Mouse (Mus musculus) liver, embryonic 16.5 days (tissue): ENCODE measurements around the gene Ccl5. TPM values are rescaled to one million over a fixed set of nuclear protein-coding genes. Genes with fewer than 3 reads are reported as not detected.
A peak's percentile ranks its signal among the peaks of the same experiment; 100 is the strongest.

Experiments
- ATAC-seq: fragments of 200-750 bp; cut with Nextera tagmentation; 2 replicates; pipeline ENCODE4 v1.8.0; 2017; ENCODE audit warnings: low read depth, mild to moderate bottlenecking, moderate number of reproducible peaks, moderate library complexity
- H3K27ac ChIP-seq: fragments of 300-500 bp; sonication (generic); 2 replicates; pipeline ENCODE4 v1.5.1; 2014; ENCODE audit warnings: mild to moderate bottlenecking, low read length
- H3K27me3 ChIP-seq: fragments of 300-500 bp; sonication (generic); 2 replicates; pipeline ENCODE4 v1.6.1; 2014; ENCODE audit warnings: low read depth, low read length, mixed read lengths; ENCODE audit not compliant: control insufficient read depth, insufficient read depth
- H3K36me3 ChIP-seq: fragments of 300-500 bp; sonication (generic); 2 replicates; pipeline ENCODE4 v1.6.1; 2014; ENCODE audit warnings: mild to moderate bottlenecking; ENCODE audit not compliant: control insufficient read depth, insufficient read depth
- H3K4me1 ChIP-seq: fragments of 300-500 bp; sonication (generic); 2 replicates; pipeline ENCODE4 v1.6.1; 2014; ENCODE audit warnings: low read depth, low read length, mixed read lengths; ENCODE audit not compliant: control insufficient read depth
- H3K4me2 ChIP-seq: fragments of 300-500 bp; sonication (generic); 2 replicates; pipeline ENCODE4 v1.6.1; 2014; ENCODE audit warnings: low read depth, low read length, mixed read lengths
- H3K4me3 ChIP-seq: fragments of 300-500 bp; sonication (generic); 2 replicates; pipeline ENCODE4 v1.5.1; 2014; ENCODE audit warnings: low read depth, mild to moderate bottlenecking, low read length
- H3K9ac ChIP-seq: fragments of 300-500 bp; sonication (generic); 2 replicates; pipeline ENCODE4 v1.6.1; 2014; ENCODE audit warnings: low read depth, low read length
- H3K9me3 ChIP-seq: fragments of 300-500 bp; sonication (generic); replicated peaks from 2 replicates; pipeline ENCODE4 v1.6.1; 2016; ENCODE audit warnings: low read length; ENCODE audit not compliant: control insufficient read depth
- WGBS: fragments of 180-500 bp; shearing (Covaris S2); extraction: QIAGEN DNeasy Blood & Tissue Kit; methylation state at CpG from one replicate; pipeline ENCODE4 v1.1.7; 2014; ENCODE audit not compliant: insufficient replicate concordance; 5-methylcytosine and 5-hydroxymethylcytosine counted together
- polyA plus RNA-seq: library from polyadenylated mRNA; unstranded; fragments of >200 nt; fragmentation: Nextera tagmentation; extraction: Ambion mirVana; gene quantifications from 2 replicates; pipeline ENCODE4 v1.2.1, GENCODE M21; 2015

Ccl5 gene
- 1.2 and 1.7 TPM in 2 replicates for polyA plus RNA-seq

GRCm38 (mm10) chr11:83530360-83530759 is at the start of gene Ccl5:
Ccl5 (minus strand) TSS chr11:83530518.
- Histone ChIP-seq H3K9me3 (no peaks in the 10 kb centered on the region), H3K36me3 (no peaks in the 10 kb centered on the region), H3K27me3 (no peaks in the 10 kb centered on the region), H3K4me1 (no peaks in the 10 kb centered on the region), H3K9ac (no peak within 1 kb of the TSS), H3K4me2 (no peak within 1 kb of the TSS), H3K4me3 (no peak within 1 kb of the TSS), H3K27ac (no peak within 1 kb of the TSS)
- WGBS = 75% methylated on average over 5 of the region's 5 CpGs
- no peak for ATAC-seq

GRCm38 (mm10) chr11:83578999-83579398 is 48.7 kb upstream of the Ccl5 start:
- Histone ChIP-seq H3K27me3 (no peaks in the 10 kb centered on the region), H3K4me2 (no peak overlapping the region), H3K9ac (no peak overlapping the region), H3K36me3 (no peaks in the 10 kb centered on the region; the same call in 1 of the 2 replicates), H3K4me1 (no peaks in the 10 kb centered on the region; the same call in 1 of the 2 replicates), H3K4me3 (no peak overlapping the region), H3K9me3 (no peaks in the 10 kb centered on the region), H3K27ac (no peak overlapping the region)
- ATAC-seq = no peak
- WGBS = 21% methylated on average over 3 of the region's 3 CpGs

- Histone ChIP-seq H3K36me3 (no peaks in the 10 kb centered on the region; the same call in 1 of the 2 replicates), H3K4me3 (peak within 1 kb of the TSS; percentile 31), H3K9ac (0 out of 2 replicates have a peak within 1 kb of the TSS, but pooled peaks have one; percentile 5), H3K27me3 (no peaks in the 10 kb centered on the region), H3K4me2 (peak within 1 kb of the TSS; percentile 37), H3K9me3 (no peaks in the 10 kb centered on the region), H3K27ac (peak within 1 kb of the TSS; percentile 72), H3K4me1 (no peaks in the 10 kb centered on the region; the same call in 1 of the 2 replicates)
- WGBS = 30% methylated on average over 2 of the region's 2 CpGs
- peak; percentile 83 for ATAC-seq
Measured at GRCm38 (mm10) chr11:83578186-83578760, 48.0 kb upstream of the Ccl5 start, which contains the start of gene Ccl9. Ccl9 (minus strand) TSS chr11:83578636.

DNA sequence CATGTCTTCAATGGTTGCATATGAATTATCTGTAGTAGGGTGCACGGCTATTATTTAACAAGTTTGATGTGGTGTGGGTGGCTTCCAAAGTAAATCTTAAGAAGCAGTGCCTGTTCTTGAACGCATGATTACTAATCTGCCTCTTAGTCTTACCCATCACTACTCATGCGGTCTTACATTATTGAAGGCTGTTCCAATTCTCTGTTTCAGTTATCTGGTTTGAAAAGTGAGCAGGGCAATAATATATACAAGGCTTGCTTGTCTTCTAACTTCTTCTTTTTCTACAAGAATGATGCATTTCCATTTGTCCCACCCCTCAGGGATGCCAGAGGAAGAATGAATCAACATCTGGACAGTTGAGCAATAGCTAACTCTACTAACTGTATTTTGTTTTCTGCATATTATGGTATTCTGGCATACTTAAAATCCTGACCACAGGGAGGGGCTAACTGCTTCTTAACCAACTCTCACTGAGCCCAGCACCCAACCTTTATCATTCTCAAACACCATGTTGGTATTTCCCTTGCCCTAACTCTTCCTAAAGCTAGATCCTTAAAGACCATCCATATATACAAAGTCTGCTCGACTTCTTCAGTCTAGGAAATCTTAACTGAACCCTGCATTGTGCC is 46.7 kb upstream of the Ccl5 start:
- H3K4me1 ChIP-seq = no peaks in the 10 kb centered on the region
- H3K4me3 ChIP-seq = peak overlapping the region; percentile 31
- H3K36me3 ChIP-seq = no peaks in the 10 kb centered on the region; the same call in 1 of the 2 replicates
- no peaks in the 10 kb centered on the region for H3K27me3 ChIP-seq
- H3K4me2 ChIP-seq = peak overlapping the region; percentile 37
- no peak overlapping the region for H3K9ac ChIP-seq
- no peak overlapping the region for H3K27ac ChIP-seq
- ATAC-seq = no peak
- H3K9me3 ChIP-seq = no peaks in the 10 kb centered on the region
- WGBS = 34% methylated on average over 4 of the region's 4 CpGs

GRCm38 (mm10) chr11:83572834-83573233 is 42.5 kb upstream of the Ccl5 start:
- Histone ChIP-seq H3K9me3 (no peaks in the 10 kb centered on the region), H3K4me1 (no peaks in the 10 kb centered on the region; the same call in none of the 2 replicates), H3K27ac (no peak overlapping the region), H3K9ac (no peak overlapping the region), H3K27me3 (no peaks in the 10 kb centered on the region), H3K4me2 (no peak overlapping the region), H3K36me3 (no peaks in the 10 kb centered on the region; the same call in 1 of the 2 replicates), H3K4me3 (no peak overlapping the region)
- WGBS = 55% methylated on average over 9 of the region's 9 CpGs
- no peak for ATAC-seq

GRCm38 (mm10) chr11:83572223-83572622 is 41.9 kb upstream of the Ccl5 start:
- no peaks in the 10 kb centered on the region; the same call in none of the 2 replicates for H3K4me1 ChIP-seq
- no peak for ATAC-seq
- no peak overlapping the region for H3K9ac ChIP-seq
- 27% methylated on average over 8 of the region's 8 CpGs for WGBS
- no peaks in the 10 kb centered on the region for H3K27me3 ChIP-seq
- H3K27ac ChIP-seq = no peak overlapping the region
- H3K9me3 ChIP-seq = no peaks in the 10 kb centered on the region
- H3K4me3 ChIP-seq = no peak overlapping the region
- no peak overlapping the region for H3K4me2 ChIP-seq
- no peaks in the 10 kb centered on the region; the same call in 1 of the 2 replicates for H3K36me3 ChIP-seq

- ATAC-seq = no peak
- Histone ChIP-seq H3K36me3 (no peaks in the 10 kb centered on the region), H3K4me1 (no peaks in the 10 kb centered on the region; the same call in none of the 2 replicates), H3K4me3 (no peak overlapping the region), H3K27me3 (no peaks in the 10 kb centered on the region), H3K27ac (no peak overlapping the region), H3K9me3 (no peaks in the 10 kb centered on the region), H3K4me2 (no peak overlapping the region), H3K9ac (no peak overlapping the region)
- 32% methylated on average over 2 of the region's 2 CpGs for WGBS
Measured at GRCm38 (mm10) chr11:83570189-83570588, 39.9 kb upstream of the Ccl5 start.

DNA sequence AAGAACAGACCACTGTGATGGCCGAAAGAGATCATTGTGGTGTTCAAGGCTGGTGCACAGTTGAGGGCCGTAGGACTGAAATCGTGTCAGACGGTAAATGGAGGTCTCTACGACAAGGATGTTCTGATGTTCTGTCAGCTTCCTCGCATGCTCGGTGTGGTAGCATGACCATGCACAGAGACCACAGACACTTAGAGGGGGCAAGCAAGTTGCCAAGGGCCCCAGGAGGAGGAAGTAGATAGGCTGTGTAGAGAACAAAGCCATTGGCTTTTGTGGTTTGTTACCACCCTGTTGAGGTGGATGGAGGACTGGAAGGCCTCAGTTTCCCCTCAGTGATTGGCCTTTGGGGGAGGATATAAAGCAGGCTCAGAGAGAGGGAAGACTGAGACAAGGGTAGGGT is 38.9 kb upstream of the Ccl5 start:
- ATAC-seq = no peak
- no peak overlapping the region for H3K4me2 ChIP-seq
- no peaks in the 10 kb centered on the region for H3K36me3 ChIP-seq
- 28% methylated on average over 7 of the region's 7 CpGs for WGBS
- H3K9ac ChIP-seq = no peak overlapping the region
- H3K4me3 ChIP-seq = no peak overlapping the region
- no peaks in the 10 kb centered on the region; the same call in none of the 2 replicates for H3K4me1 ChIP-seq
- no peak overlapping the region for H3K27ac ChIP-seq
- no peaks in the 10 kb centered on the region for H3K27me3 ChIP-seq
- no peaks in the 10 kb centered on the region for H3K9me3 ChIP-seq

- no peak overlapping the region for H3K27ac ChIP-seq
- no peak overlapping the region for H3K4me2 ChIP-seq
- no peaks in the 10 kb centered on the region; the same call in none of the 2 replicates for H3K4me1 ChIP-seq
- no peak overlapping the region for H3K4me3 ChIP-seq
- WGBS = 31% methylated on average over 3 of the region's 3 CpGs
- no peak for ATAC-seq
- H3K9ac ChIP-seq = no peak overlapping the region
- H3K9me3 ChIP-seq = no peaks in the 10 kb centered on the region
- no peaks in the 10 kb centered on the region for H3K36me3 ChIP-seq
- no peaks in the 10 kb centered on the region for H3K27me3 ChIP-seq
Measured at GRCm38 (mm10) chr11:83568786-83569185, 38.5 kb upstream of the Ccl5 start.
